In genomic region chr13:38818781-38819180, GRCm38 (mm10) we compare ENCODE assay signal across 7 mouse cellular contexts.
"Had no signal": no experiment of that assay in that cellular context is flagged by ENCODE, and none has a peak within 500 bp of the region (broad histone marks: within the 10 kb centered on the region; RNA-seq: fewer than 3 reads in every experiment).

No protein-coding gene starts in this region.

- DNase-seq: kidney, adult 18-20 months; kidney, postnatal 10 days; kidney, postnatal 4 days; lung, adult 2 months; lung, postnatal 36 days; thymus, adult 18-20 months; thymus, postnatal 14 days had no signal
